Mouse (Mus musculus) CH12.LX (cell line): ENCODE results near the gene Atp13a3. TPM values are rescaled to one million over a fixed set of nuclear protein-coding genes. Genes with fewer than 3 reads are reported as not detected.

ENCODE experiments used
- DNase-seq: peaks from one replicate; pipeline ENCODE4 v3.0.0-alpha.2; 2013; ENCODE audit errors: extremely low read depth
- H3K27ac ChIP-seq: 2 replicates; pipeline ENCODE4 v1.5.1; 2012; ENCODE audit warnings: low read depth, mild to moderate bottlenecking, control low read depth, moderate library complexity; ENCODE audit not compliant: insufficient read depth
- H3K27me3 ChIP-seq: replicated peaks from 2 replicates; pipeline ENCODE3; 2012; ENCODE audit warnings: inconsistent platforms
- H3K36me3 ChIP-seq, 2 experiments: replicated peaks in 1 of 2; 2 replicates each; pipeline versions ENCODE3 to v1.6.1; 2012; ENCODE audit warnings: inconsistent platforms in 1 of 2, low read length in 1 of 2, mild to moderate bottlenecking in 1 of 2, mixed read lengths in 1 of 2, moderate library complexity in 1 of 2; ENCODE audit not compliant: control insufficient read depth in 1 of 2, insufficient read depth in 1 of 2
- H3K4me1 ChIP-seq, 2 experiments: 2 replicates each; pipeline ENCODE4 v1.6.1; 2012; ENCODE audit warnings: inconsistent platforms in 1 of 2, moderate library complexity in 1 of 2; ENCODE audit not compliant: insufficient read depth in 2 of 2, control insufficient read depth in 1 of 2
- H3K4me2 ChIP-seq: 2 replicates; pipeline ENCODE4 v1.6.1; 2012; ENCODE audit warnings: low read depth, mild to moderate bottlenecking, control low read depth; ENCODE audit not compliant: poor library complexity, insufficient read depth, severe bottlenecking
- H3K4me3 ChIP-seq, 3 experiments: fragments of 150-350 bp in 1 of 3; sonication (generic) in 1 of 3; replicated peaks in 1 of 3; 2 replicates each; pipeline versions ENCODE3 to v1.5.1; 2011 to 2012; ENCODE audit warnings: low read depth in 2 of 3, low read length in 2 of 3, mild to moderate bottlenecking in 2 of 3, moderate library complexity in 2 of 3, control low read depth in 1 of 3, improper control_type of control experiment in 1 of 3, inconsistent platforms in 1 of 3, mixed read lengths in 1 of 3; ENCODE audit not compliant: poor library complexity in 1 of 3
- H3K79me2 ChIP-seq: replicated peaks from 2 replicates; pipeline ENCODE4 v1.6.1; 2012; ENCODE audit warnings: mild to moderate bottlenecking, moderate library complexity; ENCODE audit not compliant: control insufficient read depth, poor library complexity, insufficient read depth, severe bottlenecking; ENCODE audit errors: extremely low read depth
- H3K9ac ChIP-seq: 2 replicates; pipeline ENCODE4 v1.6.1; 2012; ENCODE audit warnings: low read depth, mild to moderate bottlenecking, control low read depth, moderate library complexity; ENCODE audit not compliant: insufficient read depth
- H3K9me3 ChIP-seq: replicated peaks from 2 replicates; pipeline ENCODE3; 2012; ENCODE audit warnings: low read length, inconsistent platforms, mixed read lengths
- CHD1 ChIP-seq: IDR thresholded peaks from 2 replicates; pipeline ENCODE4 v1.6.1; 2012; ENCODE audit warnings: low read depth, low read length, improper control_type of control experiment, inconsistent platforms
- CTCF ChIP-seq, 2 experiments: IDR thresholded peaks in 1 of 2; conservative IDR thresholded peaks in 1 of 2; 2 replicates each; pipeline ENCODE4 v1.5.1; 2011 to 2012; ENCODE audit warnings: low read depth in 2 of 2, low read length in 2 of 2, improper control_type of control experiment in 1 of 2, inconsistent platforms in 1 of 2, mild to moderate bottlenecking in 1 of 2, moderate library complexity in 1 of 2
- E2F4 ChIP-seq: IDR thresholded peaks from 2 replicates; pipeline ENCODE4 v1.6.1; 2011; ENCODE audit warnings: low read depth, low read length, improper control_type of control experiment; ENCODE audit not compliant: insufficient replicate concordance
- GABPA ChIP-seq: IDR thresholded peaks from 2 replicates; pipeline ENCODE4 v1.6.1; 2012; ENCODE audit warnings: low read depth, low read length, improper control_type of control experiment, inconsistent platforms; ENCODE audit not compliant: insufficient replicate concordance
- JUN ChIP-seq: IDR thresholded peaks from 2 replicates; pipeline ENCODE4 v1.6.1; 2011; ENCODE audit warnings: low read depth, mild to moderate bottlenecking, low read length, improper control_type of control experiment, moderate library complexity; ENCODE audit not compliant: insufficient read depth
- JUND ChIP-seq: conservative IDR thresholded peaks from 2 replicates; pipeline ENCODE4 v1.6.1; 2011; ENCODE audit warnings: low read depth, low read length, improper control_type of control experiment
- KAT2A ChIP-seq: IDR thresholded peaks from 2 replicates; pipeline ENCODE4 v1.6.1; 2012; ENCODE audit warnings: low read length, improper control_type of control experiment, inconsistent platforms; ENCODE audit not compliant: insufficient replicate concordance
- MAFK ChIP-seq: IDR thresholded peaks from 2 replicates; pipeline ENCODE4 v1.6.1; 2011; ENCODE audit warnings: low read length, improper control_type of control experiment; ENCODE audit not compliant: insufficient replicate concordance
- MAZ ChIP-seq: IDR thresholded peaks from 2 replicates; pipeline ENCODE4 v1.6.1; 2012; ENCODE audit warnings: low read depth, mild to moderate bottlenecking, inconsistent platforms, low read length, improper control_type of control experiment, moderate library complexity
- NRF1 ChIP-seq: IDR thresholded peaks from 2 replicates; pipeline ENCODE4 v1.6.1; 2014; ENCODE audit warnings: low read depth, mild to moderate bottlenecking, inconsistent platforms, low read length, improper control_type of control experiment, moderate library complexity
- POLR2A ChIP-seq: IDR thresholded peaks from 2 replicates; pipeline ENCODE4 v1.6.1; 2011; ENCODE audit warnings: low read depth, mild to moderate bottlenecking, improper control_type of control experiment, low read length
- POLR2AphosphoS2 ChIP-seq: IDR thresholded peaks from 2 replicates; pipeline ENCODE4 v1.6.1; 2011; ENCODE audit warnings: low read depth, low read length, improper control_type of control experiment
- RAD21 ChIP-seq: IDR thresholded peaks from 2 replicates; pipeline ENCODE4 v1.6.1; 2011; ENCODE audit warnings: low read depth, mild to moderate bottlenecking, low read length, improper control_type of control experiment, moderate library complexity
- SIN3A ChIP-seq: IDR thresholded peaks from 2 replicates; pipeline ENCODE4 v1.6.1; 2012; ENCODE audit warnings: low read length, improper control_type of control experiment, inconsistent platforms
- SMC3 ChIP-seq: IDR thresholded peaks from 2 replicates; pipeline ENCODE4 v1.6.1; 2011; ENCODE audit warnings: low read depth, low read length, improper control_type of control experiment
- TCF12 ChIP-seq: IDR thresholded peaks from 2 replicates; pipeline ENCODE4 v1.6.1; 2014; ENCODE audit warnings: low read depth, mild to moderate bottlenecking, inconsistent platforms, low read length, improper control_type of control experiment
- UBTF ChIP-seq: IDR thresholded peaks from 2 replicates; pipeline ENCODE4 v1.6.1; 2012; ENCODE audit warnings: low read depth, mild to moderate bottlenecking, inconsistent platforms, low read length, improper control_type of control experiment, moderate library complexity
- USF2 ChIP-seq: conservative IDR thresholded peaks from 2 replicates; pipeline ENCODE4 v1.6.1; 2011; ENCODE audit warnings: low read depth, low read length, improper control_type of control experiment
- ZKSCAN1 ChIP-seq: IDR thresholded peaks from 2 replicates; pipeline ENCODE4 v1.6.1; 2012; ENCODE audit warnings: low read depth, inconsistent platforms, low read length, improper control_type of control experiment, borderline replicate concordance
- ZMIZ1 ChIP-seq: IDR thresholded peaks from 2 replicates; pipeline ENCODE4 v1.6.1; 2012; ENCODE audit warnings: low read depth, mild to moderate bottlenecking, inconsistent platforms, low read length, improper control_type of control experiment
- dilution Hi-C: fragments of 300-500 bp; cut with MboI; formaldehyde crosslinking; loops from 2 replicates; pipeline ENCODE4 v1.14.3; 2020; ENCODE audit warnings: low sequenced_read_pairs; ENCODE audit not compliant: extremely low pct_unique_long_range_greater_than_20kb, extremely low pct_ligation_motif_present
- in situ Hi-C: fragments of 300-500 bp; cut with MboI; formaldehyde crosslinking; loops from 3 replicates; pipeline ENCODE4 v1.14.3; 2019; ENCODE audit warnings: low sequenced_read_pairs, low pct_ligation_motif_present, low pct_unique_long_range_greater_than_20kb, mixed read lengths
- polyA plus RNA-seq: library from polyadenylated mRNA; unstranded; fragments of >175 nt; gene quantifications from 2 replicates; pipeline ENCODE4 v1.2.1, GENCODE M21; 2012; ENCODE audit warnings: low read depth; ENCODE audit not compliant: insufficient read length
- total RNA-seq, 2 experiments: library from RNA; depleted of rRNA; stranded (reverse); fragments of 300-350 nt in 1 of 2; fragments of >200 nt in 1 of 2; gene quantifications; 2 replicates each; pipeline ENCODE4 v1.2.3; 2012 to 2014

The Atp13a3 gene
- total and polyA plus RNA-seq, 3 experiments = 46.7 to 73.0 (median 49.9) TPM

DNA sequence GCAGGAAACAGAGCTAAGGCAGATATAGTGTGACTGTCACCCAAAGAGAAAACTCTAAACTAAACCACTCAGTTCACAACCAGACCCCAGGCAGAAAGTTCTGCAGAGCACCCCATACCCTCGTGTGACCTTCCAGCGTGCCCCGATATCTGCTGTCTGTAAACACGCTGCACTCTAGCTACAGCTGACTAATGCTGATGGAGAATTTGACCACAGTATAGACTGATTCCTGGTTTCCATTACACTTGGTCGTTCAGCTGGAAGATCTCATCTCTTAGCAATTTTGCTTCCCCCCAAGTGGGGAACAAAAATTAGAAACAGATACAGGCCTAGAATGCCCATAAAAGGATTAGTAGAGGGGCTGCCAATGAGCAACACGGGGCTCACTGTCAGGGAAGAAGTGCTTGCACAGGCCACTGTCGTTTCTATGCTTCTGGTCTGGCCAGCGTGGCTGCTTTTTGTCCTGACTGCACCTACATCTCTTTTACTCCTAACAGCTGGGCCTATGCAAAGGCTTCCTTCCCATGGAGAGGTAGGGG, 134.5 kb downstream of the Atp13a3 start:
- peaks cover 4 to 35% of the 10 kb centered on the region in 2 experiments for H3K4me1 ChIP-seq
- dilution Hi-C loops = no loop called here
- in situ Hi-C loops = loop anchor here (25.0 kb wide), 2 partner anchors 791 to 1091 kb away; no protein-coding TSS in a partner anchor
- no peaks in the 10 kb centered on the region for H3K27me3 ChIP-seq
- H3K79me2 ChIP-seq = no peaks in the 10 kb centered on the region
- DNase-seq = no peak
- H3K4me2 ChIP-seq = no peak overlapping the region
- no peaks in the 10 kb centered on the region for H3K36me3 ChIP-seq
- H3K27ac ChIP-seq = no peak overlapping the region
- H3K9me3 ChIP-seq = no peaks in the 10 kb centered on the region
- TF ChIP-seq POLR2AphosphoS2 = no peak
- no peak for TF ChIP-seq RAD21
- TF ChIP-seq GABPA = no peak
- no peak for TF ChIP-seq E2F4
- TF ChIP-seq SMC3 = no peak
- no peak for TF ChIP-seq CTCF (conservative IDR thresholded peaks at IDR 0.05 in 1 of 2, IDR thresholded peaks at IDR 0.05 in 1 of 2; ENCODE audit: low read depth in 2 of 2, low read length in 2 of 2)
- no peak for TF ChIP-seq SIN3A
- TF ChIP-seq, all 38 proteins: peak for 0
- no peak overlapping the region for H3K4me3 ChIP-seq
- H3K9ac ChIP-seq = no peak overlapping the region

DNA sequence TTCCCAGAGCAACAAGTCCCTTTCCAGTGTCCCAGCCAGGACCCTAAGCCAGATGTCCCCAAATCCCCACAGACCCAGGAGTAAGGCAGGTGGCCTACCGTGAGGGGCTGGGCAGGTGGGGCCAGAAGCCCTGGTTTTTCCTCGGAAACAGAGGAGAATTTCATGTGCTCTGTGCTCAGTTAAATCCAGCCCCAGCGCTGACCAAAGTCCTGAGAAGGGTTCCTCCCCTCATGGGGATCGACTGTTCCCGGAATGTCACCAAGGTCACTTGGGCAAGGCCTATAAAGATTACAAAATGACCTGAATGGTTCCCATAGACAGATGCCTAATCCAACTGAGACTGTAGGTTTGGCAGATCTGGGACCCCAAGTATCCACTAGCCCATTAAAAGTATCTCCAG, 138.4 kb downstream of the Atp13a3 start, which contains the start of gene Cpn2:
Gene Cpn2 (minus strand): TSS at position 141 of the 400 bp plus-strand sequence.
- no peak within 1 kb of the TSS for H3K27ac ChIP-seq
- dilution Hi-C loops = no loop called here
- no peak for DNase-seq
- no peaks in the 10 kb centered on the region for H3K79me2 ChIP-seq
- in situ Hi-C loops = loop anchor here (5.0 to 25.0 kb wide), 3 partner anchors 35 to 1095 kb away; no protein-coding TSS in a partner anchor
- no peaks in the 10 kb centered on the region for H3K9me3 ChIP-seq
- TF ChIP-seq ZMIZ1 (no peak), CHD1 (no peak), MAFK (no peak), KAT2A (no peak), UBTF (no peak), SIN3A (no peak), ZKSCAN1 (no peak), NRF1 (no peak), TCF12 (no peak), JUN (no peak), MAZ (no peak), JUND (no peak), POLR2A (no peak), USF2 (no peak)
- TF ChIP-seq, all 38 proteins: peak for 0
- Histone ChIP-seq H3K36me3 (no peaks in the 10 kb centered on the region), H3K4me3 (no peak within 1 kb of the TSS), H3K4me1 (peaks cover 0 to 27% of the 10 kb centered on the region in 2 experiments; a peak in 2 of 4 replicates), H3K27me3 (no peaks in the 10 kb centered on the region), H3K4me2 (no peak within 1 kb of the TSS), H3K9ac (no peak within 1 kb of the TSS)
